Mouse (Mus musculus): Measurements from ENCODE around the gene Rrn3.

DNA sequence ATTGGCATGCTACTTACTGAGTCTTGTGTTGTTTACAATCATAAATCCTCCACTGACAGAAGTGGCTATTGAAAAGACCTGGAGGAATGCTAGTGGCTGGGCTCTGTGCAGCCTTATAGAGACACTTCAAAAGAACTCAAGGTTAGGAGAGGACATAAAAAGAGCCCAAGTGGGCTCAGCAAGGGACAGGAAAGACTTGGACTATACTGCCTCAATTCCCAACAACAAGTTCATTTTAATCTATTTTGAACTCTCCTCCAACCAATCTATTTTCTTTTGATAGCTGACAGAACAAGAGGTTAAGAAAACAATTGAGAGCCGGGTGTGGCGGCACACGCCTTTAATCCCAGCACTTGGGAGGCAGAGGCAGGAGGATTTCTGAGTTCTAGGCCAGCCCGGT lies 73.4 kb downstream of the Rrn3 start:
- no peak for TF ChIP-seq GATA1 (IDR thresholded peaks at IDR 0.05; ENCODE audit: borderline replicate concordance, low read length)
- TF ChIP-seq FLI1 (IDR thresholded peaks at IDR 0.05; ENCODE audit: low read length) = no peak

Measured in megakaryocyte, embryonic 14.5 days (primary cell).